Mouse (Mus musculus): ENCODE results near the gene Bex1. TPM values are rescaled to one million over a fixed set of nuclear protein-coding genes. Genes with fewer than 3 reads are reported as not detected.
A peak's percentile ranks its signal among the peaks of the same experiment; 100 is the strongest.
"Not testable (repeated sequence)": the region's sequence is repeated elsewhere in the genome, so short reads cannot be mapped to it uniquely, and the experiment has no call there.

Bex1 gene
- 10 to 100 TPM; 27.7 to 29.1 TPM for total RNA-seq (2021)
- long read RNA-seq, experiment 1, transcript Bex1-201 (3 exons, 866 nt) = major isoform, 9 of 21 reads
- long read RNA-seq, experiment 1, partial matches to known transcripts = 0 of 21 reads
- long read RNA-seq, experiment 1, other reads (novel, unspliced or antisense) = 10 of 21 reads
- long read RNA-seq, experiment 2, transcript Bex1-201 (3 exons, 866 nt) = major isoform, 9 of 16 reads
- long read RNA-seq, experiment 2, partial matches to known transcripts = 0 of 16 reads
- long read RNA-seq, experiment 2, other reads (novel, unspliced or antisense) = 6 of 16 reads

DNA sequence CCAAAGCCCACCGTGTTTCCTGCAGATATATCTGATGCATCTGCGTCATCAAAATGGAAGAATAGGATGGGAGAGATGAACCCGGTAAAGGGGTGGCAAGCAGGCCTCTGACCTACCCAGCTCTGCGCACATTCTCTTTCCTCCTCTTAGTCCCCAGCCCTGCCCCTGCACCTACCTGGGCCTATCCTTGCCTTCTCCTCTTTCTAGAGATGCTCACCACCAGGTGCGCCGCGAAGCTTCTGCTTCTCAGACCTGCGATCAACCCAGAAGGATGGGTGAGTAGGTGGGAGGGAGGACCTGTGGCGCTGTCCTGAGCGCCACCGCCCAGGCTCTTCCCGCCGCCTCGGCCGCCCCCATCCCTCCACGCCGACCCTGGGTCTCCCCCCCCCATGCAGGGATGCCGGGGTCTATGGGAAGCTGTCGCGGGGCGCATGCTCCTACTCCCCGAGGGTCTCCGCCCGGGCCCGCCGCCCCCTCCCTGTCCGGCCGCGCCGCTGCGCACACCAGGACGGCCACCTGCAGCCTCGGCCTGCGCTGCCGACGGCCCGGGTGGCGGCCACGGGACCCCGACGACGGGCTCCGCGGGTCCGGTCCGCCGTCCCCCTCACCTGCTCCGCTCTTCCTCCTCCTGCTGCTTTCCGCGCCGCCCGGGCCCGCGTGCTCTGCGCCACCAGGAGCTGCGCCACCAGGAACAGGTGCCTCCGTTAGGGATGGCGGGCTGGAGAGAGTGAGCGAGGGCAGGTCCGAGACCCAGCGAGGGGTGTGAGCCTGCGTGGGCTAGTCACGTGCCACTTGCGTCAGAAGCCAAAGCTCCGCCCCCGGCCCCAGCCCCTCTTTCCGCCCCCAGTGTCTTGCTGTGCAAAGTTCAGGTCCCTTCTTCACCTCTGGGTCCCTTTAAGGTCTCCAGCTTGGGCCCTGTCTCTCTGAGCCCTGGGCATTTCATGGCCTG is at the start of gene Bex1, which contains the start of gene Tceal7:
Bex1 (minus strand) TSS at position 785 of the 949 bp plus-strand sequence.
Tceal7 (plus strand) TSS at position 51 of the 949 bp plus-strand sequence.
- DNase-seq = not testable (repeated sequence)

DNA sequence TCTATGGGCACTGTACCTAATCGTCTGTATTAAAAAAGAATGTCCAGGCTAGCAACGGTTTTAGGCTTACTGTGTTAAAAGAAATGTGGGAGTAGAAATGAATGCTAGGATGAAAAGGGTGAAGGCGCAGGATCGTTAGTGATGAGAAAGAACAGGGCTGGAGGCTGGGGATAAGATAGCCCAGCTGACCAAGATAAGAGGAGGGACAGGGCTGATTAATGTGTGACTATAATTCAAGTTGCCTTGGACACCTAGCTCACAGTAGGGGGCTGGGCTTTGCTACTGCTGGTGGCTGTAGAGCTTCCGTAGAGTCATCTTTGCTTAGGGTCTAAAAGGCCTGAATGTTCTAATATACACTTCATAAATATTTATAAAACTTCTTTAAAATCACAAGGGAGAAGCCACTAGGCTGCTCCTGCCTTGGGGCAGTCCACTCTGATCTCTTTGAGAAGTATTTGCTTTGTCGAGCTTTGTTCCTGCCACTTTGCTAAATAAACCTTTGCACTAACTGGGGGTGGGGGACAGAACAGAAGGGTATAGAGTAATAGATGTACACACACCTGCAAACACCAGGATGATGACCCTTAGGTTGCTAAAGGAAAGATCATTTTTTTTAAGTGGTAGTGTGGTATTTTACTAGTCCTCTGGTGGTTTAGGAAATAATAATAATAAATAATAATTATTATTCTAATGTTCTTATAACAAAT is 36.9 kb upstream of the Bex1 start:
- DNase-seq = no peak

DNA sequence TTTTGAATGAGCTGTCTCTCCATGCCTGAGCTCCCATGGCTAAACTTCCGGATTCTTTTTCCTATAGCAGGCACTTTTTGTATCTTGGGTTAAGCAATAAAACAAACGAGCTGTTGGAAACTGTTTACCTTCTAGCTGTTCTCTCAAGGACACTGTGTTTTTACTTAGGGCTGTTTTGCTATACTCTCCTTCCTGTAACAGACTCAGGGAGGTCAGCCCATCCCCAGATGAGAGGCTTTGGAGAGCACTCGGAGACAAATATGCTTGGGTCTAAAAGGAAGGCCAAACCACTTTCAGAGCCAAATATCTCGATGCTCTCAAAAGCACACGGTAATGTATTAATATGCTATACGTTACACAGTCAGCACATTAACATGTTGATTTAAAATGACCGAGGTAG is 34.4 kb upstream of the Bex1 start:
- no peak for DNase-seq

DNA sequence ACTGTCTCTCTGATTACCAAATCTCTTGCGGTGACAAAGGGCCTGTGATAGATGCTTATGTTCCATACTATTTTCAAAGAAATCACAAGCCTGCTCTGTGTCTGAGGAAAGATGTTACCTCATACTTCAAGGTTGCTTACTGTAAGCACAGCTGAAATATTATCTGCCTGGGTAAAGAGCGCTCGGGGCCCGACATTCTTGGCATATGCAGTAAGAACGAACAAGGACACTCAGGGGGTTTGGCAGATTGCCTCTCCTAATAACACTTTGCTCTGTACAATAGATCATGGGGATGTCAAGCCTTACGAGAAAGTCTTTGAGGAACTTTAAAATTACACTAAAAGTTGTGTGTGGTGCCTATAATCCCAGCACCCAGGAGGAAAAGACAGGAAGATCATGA is 33.5 kb upstream of the Bex1 start:
- no peak for DNase-seq

DNA sequence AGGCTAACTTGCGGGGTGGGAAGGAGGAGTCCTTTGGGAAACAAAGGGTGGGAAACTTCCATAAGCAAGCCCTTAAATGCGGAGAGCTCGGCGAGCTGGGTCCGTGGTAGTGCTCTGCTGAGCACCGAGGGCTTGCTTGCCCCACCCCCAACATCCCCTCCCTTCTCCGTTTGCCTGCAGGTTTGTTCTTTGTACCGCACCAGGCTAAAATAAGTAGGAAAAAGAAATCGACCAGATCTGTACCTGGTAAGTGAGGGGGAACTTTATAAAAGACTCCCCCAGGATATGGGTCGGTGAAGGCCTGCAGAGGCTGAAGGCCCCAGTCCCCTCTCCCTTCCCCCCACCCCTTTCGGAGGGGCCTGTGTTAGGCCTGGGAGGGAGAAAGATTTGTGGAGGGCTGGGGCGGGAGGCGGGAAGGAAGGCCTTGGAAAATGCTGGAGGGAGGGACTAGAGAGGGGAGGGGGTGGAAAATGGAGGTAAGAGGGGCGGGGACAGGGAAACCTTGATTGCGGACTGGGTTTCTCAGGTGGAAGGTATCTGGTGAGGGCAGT is 30.3 kb upstream of the Bex1 start:
- DNase-seq = peak; percentile 5

DNA sequence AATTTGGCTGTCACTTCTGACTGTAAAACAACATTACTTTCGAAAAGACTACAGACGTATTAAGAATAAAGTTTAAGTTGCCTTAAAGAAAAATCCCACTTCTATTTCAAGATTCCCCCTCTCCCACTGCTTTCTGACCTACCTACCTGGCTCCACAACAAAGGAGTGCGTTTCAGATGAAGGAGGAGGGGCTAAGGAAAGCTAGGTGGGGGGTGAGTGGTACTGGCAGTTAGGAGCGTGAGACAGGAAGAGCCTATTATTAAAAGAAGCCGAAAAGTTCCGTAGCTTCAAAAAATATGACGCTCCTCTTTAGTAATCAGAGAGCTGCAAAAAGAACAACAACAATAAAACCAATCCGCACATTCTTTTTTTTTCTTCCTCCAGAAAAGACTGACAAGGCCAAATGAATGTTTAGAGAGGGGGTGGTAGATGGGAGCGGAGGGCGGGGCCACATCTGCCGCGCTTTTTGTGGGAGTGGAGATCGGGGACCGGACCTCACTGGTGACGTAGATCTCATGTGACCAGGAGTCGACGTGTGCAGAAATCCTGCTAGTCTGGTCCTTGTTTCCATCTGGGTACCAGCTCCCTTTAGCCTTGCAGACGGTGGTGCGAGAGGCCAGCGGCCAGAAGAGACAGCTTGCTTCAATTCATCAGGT is 29.4 kb upstream of the Bex1 start, which contains the start of gene Tceal9:
Tceal9 (plus strand) TSS at position 506 of the 656 bp plus-strand sequence.
- peak; percentile 54 for DNase-seq

DNA sequence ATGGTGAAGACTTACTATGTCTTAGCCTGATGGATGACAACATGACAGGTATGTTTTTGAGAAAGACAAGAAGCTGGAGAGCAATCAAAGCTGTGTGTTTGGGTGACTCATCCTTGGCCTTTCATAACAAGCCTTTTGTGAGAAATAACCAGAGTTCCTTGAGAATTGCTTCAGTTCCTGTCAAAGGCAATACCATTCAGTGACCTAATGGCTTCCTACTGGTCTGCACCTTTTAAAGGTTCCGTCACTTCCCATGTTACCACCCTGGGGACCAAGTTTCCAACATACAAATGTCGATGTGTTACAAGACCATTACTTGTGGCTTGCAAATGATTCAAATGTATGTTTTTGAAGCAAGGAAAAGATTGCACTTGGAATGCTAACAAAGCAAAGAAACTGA is 27.9 kb upstream of the Bex1 start:
- DNase-seq = no peak

DNA sequence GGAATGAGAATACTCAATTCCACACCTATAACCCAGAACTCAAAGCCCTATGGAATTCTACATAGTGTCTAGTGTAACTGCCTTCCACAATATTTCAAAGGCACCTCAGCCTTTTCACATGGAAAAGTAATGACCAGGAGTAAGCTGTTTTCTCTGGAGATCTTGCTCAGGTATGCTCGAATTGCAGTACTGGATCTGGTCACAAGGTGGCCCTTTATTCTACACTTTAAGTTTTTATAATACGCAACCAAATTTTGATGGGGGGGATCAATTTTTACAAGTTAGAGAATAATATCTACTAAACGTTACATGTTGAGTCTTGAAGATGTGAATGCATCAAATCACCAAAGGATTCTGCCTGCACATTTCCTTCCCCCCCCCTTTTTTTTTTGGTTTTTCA is 22.8 kb upstream of the Bex1 start:
- peak; percentile 22 for DNase-seq

DNA sequence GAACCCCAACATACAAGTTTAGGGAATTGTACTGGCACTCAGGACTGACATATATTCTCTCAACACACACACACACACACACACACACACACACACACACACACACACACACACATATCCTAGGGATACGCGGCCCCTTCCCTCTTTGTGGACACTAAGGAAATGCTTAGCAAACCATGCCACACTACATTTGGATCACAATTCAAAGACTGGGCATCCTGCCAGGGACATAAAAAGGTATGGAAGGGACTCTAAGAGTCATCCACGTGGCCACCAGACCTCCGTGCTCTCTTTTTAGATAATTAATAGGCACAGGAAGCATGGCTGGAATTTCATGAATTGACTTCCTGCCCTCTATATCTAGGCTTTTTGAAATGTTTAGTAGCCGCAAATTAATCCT is 12.5 kb upstream of the Bex1 start:
- DNase-seq = no peak

DNA sequence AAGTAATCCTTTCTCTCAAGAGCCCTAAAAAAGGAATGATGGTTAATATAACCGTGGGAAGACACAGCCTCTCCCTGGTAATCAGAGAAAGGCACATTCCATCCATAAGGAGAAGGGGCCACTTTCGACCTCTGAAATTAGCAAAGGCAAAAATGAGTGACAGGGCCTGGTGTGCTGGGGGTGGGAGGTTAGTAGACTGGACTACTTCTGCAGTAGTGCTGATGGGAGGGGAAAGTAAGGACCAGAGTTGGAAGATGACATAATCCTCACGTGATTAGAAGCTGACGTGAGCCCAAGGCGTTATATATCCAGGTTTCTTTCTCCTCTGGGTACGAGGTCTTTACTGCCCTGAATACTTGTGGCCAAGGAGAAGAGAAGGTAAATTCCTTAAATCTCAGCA is 8.4 kb upstream of the Bex1 start:
- no peak for DNase-seq

DNA sequence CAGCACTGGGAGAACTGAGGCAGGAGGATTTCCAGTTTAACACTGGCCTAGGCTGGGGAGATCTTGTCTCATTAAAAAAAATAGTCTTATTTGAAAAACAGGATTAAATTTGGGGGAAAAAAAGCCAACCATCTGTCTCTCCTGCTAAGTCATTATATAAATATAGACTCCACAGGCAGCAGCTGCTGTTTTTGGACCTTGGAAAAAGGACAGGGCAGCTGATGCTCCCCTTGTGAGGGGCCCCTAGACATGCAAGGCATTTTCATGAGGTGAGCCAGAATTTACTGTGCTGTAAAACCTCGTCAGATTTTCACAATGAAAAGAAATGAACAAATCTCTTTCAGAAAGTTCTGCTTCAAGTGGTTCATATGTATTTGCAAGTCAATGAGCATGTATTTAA is 990 bp upstream of the Bex1 start:
- no peak for DNase-seq

DNA sequence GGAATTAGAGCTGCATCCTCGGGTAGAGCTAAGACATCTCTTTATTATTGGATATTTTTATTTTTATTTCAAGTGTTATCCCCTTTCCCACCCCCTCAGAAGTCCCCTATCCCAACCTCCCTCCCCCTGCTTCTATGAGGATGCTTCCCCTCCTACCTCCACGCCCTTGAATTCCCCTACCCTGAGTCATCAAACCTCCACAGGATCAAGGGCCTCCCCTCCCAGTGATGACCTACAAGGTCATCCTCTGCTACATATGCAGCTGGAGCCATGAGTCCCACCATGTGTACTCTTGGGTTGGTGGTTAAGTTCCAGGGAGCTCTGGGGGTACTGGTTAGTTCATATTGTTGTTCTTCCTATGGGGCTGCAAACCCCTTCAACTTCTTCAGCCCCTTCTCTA is 1.9 kb downstream of the Bex1 start:
- no peak for DNase-seq

DNA sequence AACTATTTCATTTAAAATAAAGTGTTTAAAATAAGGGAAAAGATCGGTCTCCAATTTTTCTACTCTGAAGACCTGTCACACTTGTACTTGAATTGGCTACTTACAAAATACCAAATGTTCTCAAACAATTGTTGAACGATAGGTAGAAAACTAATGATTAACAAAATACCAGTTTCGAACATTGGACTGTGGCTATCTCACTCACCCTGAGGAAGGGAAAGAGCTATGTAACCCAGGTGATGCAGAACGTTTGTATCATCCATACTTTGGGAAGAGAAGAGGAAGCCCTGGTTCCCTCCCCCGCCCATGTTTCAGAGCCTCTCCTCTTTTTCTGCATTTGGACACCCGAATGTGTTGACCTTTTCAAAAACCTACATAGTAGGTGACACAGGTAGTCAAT is 10.9 kb downstream of the Bex1 start:
- no peak for DNase-seq

DNA sequence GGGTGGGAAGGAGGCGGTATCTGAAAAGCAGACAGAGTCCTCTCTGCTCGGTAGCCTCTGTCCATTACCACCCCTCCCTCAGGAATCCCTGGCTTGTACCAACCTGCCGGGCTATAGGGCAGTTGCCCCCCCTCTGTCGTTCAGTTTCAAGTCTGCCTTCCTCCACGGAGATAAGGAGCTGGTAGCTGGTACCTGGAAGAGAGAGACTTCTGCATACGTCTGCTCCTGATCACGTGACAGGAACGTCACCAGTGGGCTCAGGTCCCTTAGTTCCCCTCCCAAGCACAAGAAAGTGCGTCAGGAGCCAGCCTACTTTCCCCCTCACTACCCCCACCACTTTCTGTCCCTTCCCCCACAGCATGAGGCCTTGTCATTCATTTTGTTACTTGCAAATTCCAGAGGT is 11.6 kb downstream of the Bex1 start, which contains the start of gene Tceal5:
Tceal5 (minus strand) TSS at position 213 of the 403 bp plus-strand sequence.
- peak; percentile 26 for DNase-seq

DNA sequence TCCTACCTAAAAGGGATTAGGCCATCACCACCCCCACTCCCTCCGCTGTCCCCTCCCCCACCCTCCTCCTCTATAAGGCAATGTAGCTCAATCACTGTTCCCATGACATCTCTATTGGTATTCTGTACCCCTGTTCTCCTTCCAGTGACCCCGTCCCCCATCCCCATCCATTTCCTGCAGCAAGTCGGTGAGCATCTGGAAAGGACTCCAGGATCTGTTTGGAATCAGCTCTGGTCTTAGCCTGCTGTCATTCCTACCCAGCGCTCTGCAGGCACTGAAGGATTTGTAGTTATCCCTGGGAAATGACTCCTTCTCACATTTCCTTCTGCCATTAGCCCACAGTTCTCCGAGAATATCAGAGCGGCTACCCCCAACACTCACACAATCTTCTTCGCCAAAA is 12.1 kb downstream of the Bex1 start:
- no peak for DNase-seq

DNA sequence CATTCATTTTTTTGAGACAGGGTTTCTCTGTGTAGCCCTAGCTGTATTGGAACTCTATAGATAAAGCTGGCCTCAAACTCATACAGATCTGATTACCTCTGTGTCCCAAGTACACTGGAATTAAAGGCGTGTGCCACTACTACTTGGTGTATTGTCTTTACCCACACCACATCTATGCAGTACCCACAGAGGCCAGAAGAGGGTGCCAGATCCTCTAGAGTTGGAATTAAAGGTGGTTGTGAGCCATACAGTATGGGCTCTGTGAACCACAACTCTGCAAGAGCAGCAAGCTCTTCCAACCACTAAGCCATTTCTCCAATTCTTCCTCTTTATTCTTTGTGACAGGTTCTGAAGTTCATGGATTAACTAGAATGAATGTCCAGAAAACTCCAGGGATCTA is 18.4 kb downstream of the Bex1 start:
- DNase-seq = peak; percentile 8

DNA sequence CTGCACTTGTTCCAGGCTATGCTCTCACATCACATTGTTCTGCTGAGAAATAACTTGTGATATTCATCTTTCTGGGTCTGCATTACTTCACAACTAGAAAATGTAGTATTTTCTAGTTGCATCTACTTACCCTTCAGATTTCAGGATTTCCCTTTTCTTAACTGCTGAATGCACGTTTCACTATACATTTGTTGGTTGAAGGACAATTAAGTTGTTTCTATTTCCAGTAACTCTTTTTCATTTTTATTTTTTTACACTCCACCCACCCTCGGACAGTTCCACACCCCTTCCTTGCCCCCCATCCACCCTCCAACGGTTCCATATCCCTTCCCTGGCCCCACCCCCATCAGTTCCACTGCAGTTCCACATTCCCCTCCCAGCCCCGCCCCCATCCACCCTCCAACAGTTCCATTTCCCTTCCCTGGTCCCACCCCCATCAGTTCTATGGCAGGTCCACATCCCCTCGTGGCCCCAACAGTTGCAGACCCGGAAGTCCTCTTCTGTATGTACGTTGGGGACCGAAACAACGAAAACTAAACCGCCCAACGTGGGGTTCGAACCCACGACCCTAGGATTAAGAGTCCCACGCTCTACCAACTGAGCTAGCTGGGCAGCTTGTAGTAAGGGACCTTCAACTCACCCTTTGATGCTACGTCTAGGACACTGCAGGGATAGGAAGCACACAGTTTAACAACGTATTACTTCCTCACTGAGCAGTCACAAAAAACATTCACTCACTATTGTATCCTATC is 19.9 kb downstream of the Bex1 start:
- DNase-seq = no peak

DNA sequence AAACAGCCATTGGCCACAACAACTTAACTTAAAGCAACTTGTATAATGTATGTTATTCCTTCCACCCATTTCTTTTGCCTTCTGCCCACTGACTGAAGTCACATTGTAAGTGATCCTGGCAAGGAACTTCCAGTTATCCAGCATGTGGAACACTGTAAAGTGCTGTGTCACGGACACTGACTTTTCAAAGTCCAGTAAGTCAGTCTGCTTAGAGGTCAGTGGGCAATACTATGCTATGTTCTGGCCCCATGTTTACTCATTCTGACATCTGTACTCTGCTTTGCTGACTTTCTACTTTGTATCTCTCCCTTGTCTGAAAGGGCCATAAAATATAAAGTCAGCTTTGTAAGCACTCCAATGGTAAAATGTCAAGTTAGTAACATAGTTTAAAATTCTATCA is 32.2 kb downstream of the Bex1 start:
- DNase-seq = no peak

DNA sequence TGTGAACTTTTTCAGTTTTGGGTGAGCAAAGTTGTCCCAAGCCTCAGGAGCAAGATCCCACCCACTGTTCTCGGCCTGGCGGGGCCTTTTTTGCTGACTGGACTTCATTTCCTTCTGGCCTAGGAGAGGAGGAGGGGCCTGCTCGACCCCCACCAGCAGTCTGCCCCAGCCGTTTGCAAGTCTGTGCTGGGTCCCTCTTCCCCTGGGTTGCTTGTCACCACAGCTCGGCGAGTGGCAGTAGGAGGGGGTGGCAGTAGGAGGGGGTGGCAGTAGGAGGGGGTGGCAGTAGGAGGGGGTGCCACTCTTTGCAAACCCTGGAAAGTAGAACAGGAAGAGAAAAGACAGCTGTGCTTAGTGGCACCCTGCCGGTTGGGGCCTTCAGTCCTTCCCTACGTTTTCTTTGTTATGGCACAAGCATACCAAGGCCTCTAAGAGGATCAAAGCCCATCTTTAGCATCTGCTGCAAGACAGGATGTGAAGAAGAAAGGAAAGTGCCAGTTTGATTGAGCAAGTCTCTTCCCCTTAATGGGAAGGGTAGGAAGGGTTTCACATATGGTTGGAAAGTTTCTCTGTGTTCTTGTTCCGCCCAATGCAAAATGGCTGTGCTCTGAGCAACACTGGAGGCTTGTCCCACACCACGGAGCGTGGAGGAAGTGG is 34.3 kb downstream of the Bex1 start:
- no peak for DNase-seq

DNA sequence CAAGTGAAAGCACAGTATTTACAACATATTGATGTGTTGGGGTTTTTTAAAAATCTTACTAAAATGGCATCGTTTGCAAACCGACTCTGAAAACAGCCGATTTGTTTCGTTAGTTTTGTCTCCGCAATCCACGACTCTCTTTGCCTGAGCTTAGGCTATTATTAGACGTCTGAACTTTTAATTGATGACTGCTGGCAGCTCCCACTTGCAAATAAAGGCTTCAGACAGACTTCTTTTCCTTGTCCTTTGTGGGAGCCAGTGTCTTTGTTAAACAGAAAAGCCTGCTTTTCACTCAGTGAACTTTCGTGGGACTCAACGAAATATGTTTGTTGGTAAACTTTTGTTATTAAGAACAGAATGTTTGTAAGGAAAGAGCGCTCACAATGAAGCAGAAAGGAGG is 42.5 kb downstream of the Bex1 start:
- DNase-seq = no peak
